Mouse (Mus musculus): ENCODE results near the gene Rhd. TPM values are rescaled to one million over a fixed set of nuclear protein-coding genes. Genes with fewer than 3 reads are reported as not detected.
"Not testable (repeated sequence)": the region's sequence is repeated elsewhere in the genome, so short reads cannot be mapped to it uniquely, and the experiment has no call there.

Gene Rhd
- polyA plus RNA-seq (2015; fragmentation: Nextera tagmentation; extraction: Ambion mirVana), result 2.2 TPM in 2 replicates

GRCm38 (mm10) chr4:134863937-134864729 lies at the start of gene Rhd:
TSS of gene Rhd (plus strand) at chr4:134864536.
- H3K4me3 ChIP-seq, result no peak within 1 kb of the TSS
- no peak within 1 kb of the TSS for H3K4me2 ChIP-seq
- no peaks in the 10 kb centered on the region for H3K36me3 ChIP-seq
- WGBS, result 76% methylated on average over 14 of the region's 14 CpGs
- no peak for ATAC-seq (ENCODE audit: low FRiP score, low read depth)
- no peak within 1 kb of the TSS for H3K9ac ChIP-seq
- no peaks in the 10 kb centered on the region for H3K9me3 ChIP-seq
- peaks cover 13% of the 10 kb centered on the region for H3K27me3 ChIP-seq
- no peaks in the 10 kb centered on the region for H3K4me1 ChIP-seq (replicated peaks)
- H3K27ac ChIP-seq (replicated peaks), result no peak within 1 kb of the TSS

DNA sequence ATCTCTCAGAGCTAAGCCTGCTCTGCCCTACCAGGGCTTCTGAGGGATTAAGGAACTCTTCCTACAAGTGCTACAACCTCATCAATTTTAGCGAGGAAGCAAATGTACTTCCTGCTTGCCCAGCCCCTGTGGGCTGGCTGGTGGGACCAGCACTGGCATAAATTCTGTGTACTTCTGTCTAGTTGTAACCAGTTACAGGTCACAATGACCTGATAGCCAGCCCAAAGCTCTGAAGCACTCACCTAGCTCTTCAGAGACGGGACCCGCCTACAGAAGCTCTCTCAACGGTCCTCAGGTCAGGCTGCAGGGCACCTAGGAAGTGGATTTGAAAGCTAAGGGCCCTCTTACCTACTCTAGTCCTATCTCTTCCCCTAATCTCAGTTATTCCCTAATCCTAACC lies 46.6 kb upstream of the Rhd start:
- no peak overlapping the region for H3K27ac ChIP-seq (replicated peaks)
- H3K9me3 ChIP-seq, result no peaks in the 10 kb centered on the region
- peaks cover 2% of the 10 kb centered on the region; the same call in 1 of the 2 replicates for H3K36me3 ChIP-seq
- no peak overlapping the region for H3K9ac ChIP-seq
- no peak overlapping the region for H3K4me3 ChIP-seq
- 94% methylated on average over 4 of the region's 4 CpGs for WGBS
- H3K4me2 ChIP-seq, result no peak overlapping the region
- no peaks in the 10 kb centered on the region for H3K27me3 ChIP-seq
- H3K4me1 ChIP-seq (replicated peaks), result no peaks in the 10 kb centered on the region
- ATAC-seq (ENCODE audit: low FRiP score, low read depth), result no peak

- 95% methylated on average over 1 of the region's 1 CpGs for WGBS
- no peak for ATAC-seq (ENCODE audit: low FRiP score, low read depth)
- no peaks in the 10 kb centered on the region for H3K9me3 ChIP-seq
- no peak overlapping the region for H3K27ac ChIP-seq (replicated peaks)
- H3K9ac ChIP-seq, result no peak overlapping the region
- H3K4me3 ChIP-seq, result no peak overlapping the region
- H3K4me2 ChIP-seq, result no peak overlapping the region
- no peaks in the 10 kb centered on the region for H3K27me3 ChIP-seq
- H3K4me1 ChIP-seq (replicated peaks), result peaks cover 3% of the 10 kb centered on the region; the same call in 1 of the 2 replicates
- H3K36me3 ChIP-seq, result peaks cover 12% of the 10 kb centered on the region
These were observed 43.3 kb upstream of the Rhd start for GRCm38 (mm10) chr4:134821061-134821460.

GRCm38 (mm10) chr4:134823560-134823959 lies 40.8 kb upstream of the Rhd start:
- H3K27me3 ChIP-seq, result no peaks in the 10 kb centered on the region
- ATAC-seq (ENCODE audit: low FRiP score, low read depth), result no peak
- 81% methylated on average over 2 of the region's 2 CpGs for WGBS
- H3K4me2 ChIP-seq, result no peak overlapping the region
- no peak overlapping the region for H3K27ac ChIP-seq (replicated peaks)
- peaks cover 32% of the 10 kb centered on the region for H3K36me3 ChIP-seq
- no peak overlapping the region for H3K9ac ChIP-seq
- no peaks in the 10 kb centered on the region for H3K9me3 ChIP-seq
- H3K4me3 ChIP-seq, result no peak overlapping the region
- H3K4me1 ChIP-seq (replicated peaks), result peaks cover 3% of the 10 kb centered on the region; the same call in 1 of the 2 replicates

- ATAC-seq (ENCODE audit: low FRiP score, low read depth); H3K4me1 ChIP-seq (replicated peaks); H3K27ac ChIP-seq (replicated peaks); H3K9me3 ChIP-seq; H3K4me3 ChIP-seq; H3K27me3 ChIP-seq; H3K9ac ChIP-seq; H3K4me2 ChIP-seq: not testable (repeated sequence)
- 96% methylated on average over 11 of the region's 11 CpGs for WGBS
- peaks cover 41% of the 10 kb centered on the region for H3K36me3 ChIP-seq
These were observed 38.5 kb upstream of the Rhd start for GRCm38 (mm10) chr4:134825864-134826263.

GRCm38 (mm10) chr4:134826348-134826747 lies 38.0 kb upstream of the Rhd start:
- Histone ChIP-seq H3K27me3 (no peaks in the 10 kb centered on the region), H3K9ac (no peak overlapping the region), H3K27ac (replicated peaks) (no peak overlapping the region), H3K4me3 (no peak overlapping the region), H3K36me3 (peaks cover 45% of the 10 kb centered on the region), H3K4me1 (replicated peaks) (peaks cover 3% of the 10 kb centered on the region; the same call in 1 of the 2 replicates), H3K9me3 (no peaks in the 10 kb centered on the region), H3K4me2 (no peak overlapping the region)
- ATAC-seq (ENCODE audit: low FRiP score, low read depth), result no peak

DNA sequence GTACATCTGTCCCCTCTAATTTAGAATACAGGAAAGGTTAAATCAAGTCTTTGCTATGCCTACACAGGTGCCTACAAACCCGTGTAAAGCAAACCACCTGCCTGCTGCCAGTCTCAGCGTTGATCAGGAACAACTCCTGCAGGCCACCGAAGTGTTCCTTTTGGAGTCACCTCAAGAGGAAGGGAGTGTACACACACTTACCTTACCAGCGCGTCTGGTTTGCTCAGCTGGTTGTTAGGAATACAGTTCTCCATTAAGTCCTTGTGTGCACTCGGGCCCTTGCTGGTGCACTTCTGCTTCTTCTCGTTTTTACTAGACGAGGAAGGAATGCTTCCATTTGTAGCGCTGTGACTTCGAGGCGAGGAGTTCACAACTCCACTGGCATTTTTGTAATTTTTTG lies 36.5 kb upstream of the Rhd start:
- H3K36me3 ChIP-seq, result peaks cover 54% of the 10 kb centered on the region
- H3K4me2 ChIP-seq, result no peak overlapping the region
- H3K27ac ChIP-seq (replicated peaks), result no peak overlapping the region
- H3K9ac ChIP-seq, result no peak overlapping the region
- H3K9me3 ChIP-seq, result no peaks in the 10 kb centered on the region
- H3K4me1 ChIP-seq (replicated peaks), result peaks cover 3% of the 10 kb centered on the region; the same call in 1 of the 2 replicates
- no peak overlapping the region for H3K4me3 ChIP-seq
- 94% methylated on average over 11 of the region's 11 CpGs for WGBS
- H3K27me3 ChIP-seq, result no peaks in the 10 kb centered on the region
- ATAC-seq (ENCODE audit: low FRiP score, low read depth), result no peak

- WGBS, result 92% methylated on average over 3 of the region's 3 CpGs
- Histone ChIP-seq H3K27me3 (no peaks in the 10 kb centered on the region), H3K36me3 (peaks cover 40% of the 10 kb centered on the region), H3K4me3 (no peak overlapping the region), H3K4me1 (replicated peaks) (no peaks in the 10 kb centered on the region), H3K27ac (replicated peaks) (no peak overlapping the region), H3K9ac (no peak overlapping the region), H3K4me2 (no peak overlapping the region), H3K9me3 (no peaks in the 10 kb centered on the region)
- no peak for ATAC-seq (ENCODE audit: low FRiP score, low read depth)
These were observed 32.4 kb upstream of the Rhd start for GRCm38 (mm10) chr4:134831934-134832333.

DNA sequence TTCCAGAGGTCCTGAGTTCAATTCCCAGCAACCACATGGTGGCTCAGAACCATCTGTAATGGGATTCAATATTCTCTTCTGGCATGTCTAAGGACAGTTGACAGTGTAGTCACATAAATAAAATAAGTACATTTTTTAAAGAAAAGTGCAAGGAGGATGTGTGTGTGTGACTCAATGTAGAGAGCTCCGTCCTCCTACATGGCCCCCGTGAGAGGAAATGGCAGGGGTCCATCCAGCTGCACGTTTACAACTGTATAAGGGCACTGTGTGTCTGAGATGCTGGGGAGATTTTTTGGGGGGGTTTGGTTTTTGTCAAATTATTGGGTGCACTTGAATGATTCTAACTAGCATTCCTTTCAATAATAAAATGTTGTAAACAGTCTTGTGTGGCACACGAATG lies 28.9 kb upstream of the Rhd start:
- no peaks in the 10 kb centered on the region for H3K9me3 ChIP-seq
- WGBS, result 86% methylated on average over 4 of the region's 4 CpGs
- H3K36me3 ChIP-seq, result peaks cover 23% of the 10 kb centered on the region
- no peak overlapping the region for H3K27ac ChIP-seq (replicated peaks)
- no peak overlapping the region for H3K4me2 ChIP-seq
- no peak overlapping the region for H3K9ac ChIP-seq
- no peak overlapping the region for H3K4me3 ChIP-seq
- no peaks in the 10 kb centered on the region for H3K27me3 ChIP-seq
- ATAC-seq (ENCODE audit: low FRiP score, low read depth), result no peak
- H3K4me1 ChIP-seq (replicated peaks), result peaks cover 8% of the 10 kb centered on the region; the same call in 1 of the 2 replicates

DNA sequence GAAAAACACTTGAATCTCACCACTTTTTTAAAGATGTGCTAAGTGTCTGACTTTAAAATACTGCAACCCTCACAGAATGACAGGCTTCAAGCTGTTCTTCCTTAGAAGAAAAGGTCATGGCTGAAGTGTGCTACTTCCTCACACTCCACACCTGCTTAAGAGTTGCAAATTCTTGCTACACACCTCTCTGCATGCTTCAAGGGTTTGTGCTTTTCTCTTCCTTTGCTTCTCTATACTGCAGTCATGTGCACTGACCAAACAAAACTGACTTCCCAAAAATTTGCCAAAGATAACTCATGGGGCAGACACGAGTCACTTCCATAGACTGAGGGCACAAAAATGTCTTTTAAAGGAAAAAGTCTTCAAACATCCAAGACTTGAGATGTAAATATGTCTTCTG lies 26.1 kb upstream of the Rhd start:
- Histone ChIP-seq H3K27me3 (no peaks in the 10 kb centered on the region), H3K36me3 (peaks cover 2% of the 10 kb centered on the region), H3K9me3 (no peaks in the 10 kb centered on the region), H3K4me2 (no peak overlapping the region), H3K4me1 (replicated peaks) (peaks cover 9% of the 10 kb centered on the region; the same call in 1 of the 2 replicates), H3K9ac (no peak overlapping the region), H3K27ac (replicated peaks) (no peak overlapping the region), H3K4me3 (no peak overlapping the region)
- 67% methylated on average over 1 of the region's 1 CpGs for WGBS
- ATAC-seq (ENCODE audit: low FRiP score, low read depth), result no peak

DNA sequence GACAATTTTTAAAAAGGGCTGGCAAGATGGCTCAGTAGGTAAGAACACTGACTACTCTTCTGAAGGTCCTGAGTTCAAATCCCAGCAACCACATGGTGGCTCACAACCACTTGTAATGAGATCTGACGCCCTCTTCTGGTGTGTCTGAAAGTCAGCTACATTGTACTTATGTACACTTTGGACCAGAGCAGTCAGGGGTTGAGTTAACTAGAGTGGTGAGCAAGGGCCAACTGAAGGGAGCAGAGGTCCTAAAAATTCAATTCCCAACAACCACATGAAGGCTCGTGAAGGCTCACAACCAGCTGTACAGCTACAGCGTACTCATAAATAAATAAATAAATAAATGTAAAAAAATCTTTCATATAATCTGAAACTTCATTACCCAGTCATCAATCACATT lies 25.6 kb upstream of the Rhd start:
- H3K4me2 ChIP-seq; H3K4me3 ChIP-seq; H3K27me3 ChIP-seq; H3K9ac ChIP-seq; ATAC-seq (ENCODE audit: low FRiP score, low read depth); H3K9me3 ChIP-seq; H3K27ac ChIP-seq (replicated peaks); H3K4me1 ChIP-seq (replicated peaks); H3K36me3 ChIP-seq: not testable (repeated sequence)
- WGBS, result 87% methylated on average over 3 of the region's 3 CpGs

- Histone ChIP-seq H3K9me3 (no peaks in the 10 kb centered on the region), H3K9ac (no peak overlapping the region), H3K27me3 (no peaks in the 10 kb centered on the region), H3K27ac (replicated peaks) (no peak overlapping the region), H3K4me1 (replicated peaks) (peaks cover 11% of the 10 kb centered on the region; the same call in 1 of the 2 replicates), H3K36me3 (peaks cover 2% of the 10 kb centered on the region; the same call in 1 of the 2 replicates), H3K4me3 (no peak overlapping the region), H3K4me2 (no peak overlapping the region)
- 83% methylated on average over 1 of the region's 1 CpGs for WGBS
- no peak for ATAC-seq (ENCODE audit: low FRiP score, low read depth)
These were observed 24.1 kb upstream of the Rhd start for GRCm38 (mm10) chr4:134840231-134840630.

GRCm38 (mm10) chr4:134843566-134843965 lies 20.8 kb upstream of the Rhd start:
- H3K36me3 ChIP-seq, result no peaks in the 10 kb centered on the region
- peaks cover 27% of the 10 kb centered on the region for H3K4me1 ChIP-seq (replicated peaks)
- H3K4me2 ChIP-seq, result no peak overlapping the region
- no peak overlapping the region for H3K9ac ChIP-seq
- H3K4me3 ChIP-seq, result no peak overlapping the region
- 84% methylated on average over 4 of the region's 4 CpGs for WGBS
- H3K9me3 ChIP-seq, result no peaks in the 10 kb centered on the region
- no peaks in the 10 kb centered on the region for H3K27me3 ChIP-seq
- no peak for ATAC-seq (ENCODE audit: low FRiP score, low read depth)
- H3K27ac ChIP-seq (replicated peaks), result no peak overlapping the region
